Mouse (Mus musculus) liver, embryonic 14.5 days (tissue): ENCODE data around the gene Gm29609. TPM values are rescaled to one million over a fixed set of nuclear protein-coding genes. Genes with fewer than 3 reads are reported as not detected.

Experiments used
- ATAC-seq: fragments of 200-750 bp; cut with Nextera tagmentation; 2 replicates; pipeline ENCODE4 v1.8.0; 2017; ENCODE audit warnings: moderate number of reproducible peaks, mild to moderate bottlenecking, moderate library complexity; ENCODE audit not compliant: insufficient read depth
- DNase-seq, 3 experiments: peaks; one replicate each; pipeline ENCODE4 v3.0.0-alpha.2; 2012 to 2013; ENCODE audit warnings: low read depth in 3 of 3, low spot score in 3 of 3
- H3K27ac ChIP-seq: fragments of 300-500 bp; sonication (generic); 2 replicates; pipeline ENCODE4 v1.5.1; 2014; ENCODE audit warnings: moderate library complexity, mild to moderate bottlenecking, control low read depth, inconsistent platforms
- H3K27me3 ChIP-seq: fragments of 300-500 bp; sonication (generic); 2 replicates; pipeline ENCODE4 v1.6.1; 2014; ENCODE audit warnings: mild to moderate bottlenecking, low read length, moderate library complexity; ENCODE audit not compliant: control insufficient read depth, insufficient read depth
- H3K36me3 ChIP-seq: fragments of 300-500 bp; sonication (generic); replicated peaks from 2 replicates; pipeline ENCODE4 v1.6.1; 2014; ENCODE audit warnings: low read depth; ENCODE audit not compliant: control insufficient read depth, insufficient read depth
- H3K4me1 ChIP-seq, 2 experiments: fragments of 200-500 bp in 1 of 2; fragments of 300-500 bp in 1 of 2; sonication (generic) in 1 of 2; replicated peaks; 2 replicates each; pipeline ENCODE4 v1.6.1; 2012 to 2014; ENCODE audit warnings: antibody characterized with exemption in 1 of 2, inconsistent platforms in 1 of 2, low read length in 1 of 2; ENCODE audit not compliant: control insufficient read depth in 2 of 2, insufficient read depth in 2 of 2
- H3K4me2 ChIP-seq: fragments of 300-500 bp; sonication (generic); 2 replicates; pipeline ENCODE4 v1.6.1; 2014; ENCODE audit warnings: low read depth, mild to moderate bottlenecking, control low read depth, moderate library complexity
- H3K4me3 ChIP-seq, 2 experiments: fragments of 200-500 bp in 1 of 2; fragments of 300-500 bp in 1 of 2; sonication (generic) in 1 of 2; 2 replicates each; pipeline ENCODE4 v1.5.1; 2012 to 2014; ENCODE audit warnings: low read depth in 2 of 2, low read length in 2 of 2, mild to moderate bottlenecking in 2 of 2, control low read depth in 1 of 2, inconsistent platforms in 1 of 2, moderate library complexity in 1 of 2; ENCODE audit not compliant: insufficient read depth in 1 of 2
- H3K9ac ChIP-seq: fragments of 300-500 bp; sonication (generic); replicated peaks from 2 replicates; pipeline ENCODE4 v1.6.1; 2014; ENCODE audit warnings: mild to moderate bottlenecking, control low read depth, moderate library complexity
- H3K9me3 ChIP-seq: fragments of 300-500 bp; sonication (generic); 2 replicates; pipeline ENCODE4 v1.6.1; 2016; ENCODE audit warnings: low read length, mixed read lengths; ENCODE audit not compliant: control insufficient read depth
- CTCF ChIP-seq: IDR thresholded peaks from 2 replicates; pipeline ENCODE4 v1.5.1; 2016; ENCODE audit warnings: antibody characterized with exemption, low read depth, control low read depth
- EP300 ChIP-seq: IDR thresholded peaks from 2 replicates; pipeline ENCODE4 v1.6.1; 2016; ENCODE audit warnings: antibody characterized with exemption, low read depth
- WGBS: fragments of 180-500 bp; shearing (Covaris S2); extraction: QIAGEN DNeasy Blood & Tissue Kit; methylation state at CpG from one replicate; pipeline ENCODE4 v1.1.7; 2014; ENCODE audit not compliant: insufficient replicate concordance; 5-methylcytosine and 5-hydroxymethylcytosine counted together
- polyA plus RNA-seq, 2 experiments: library from polyadenylated mRNA; depleted of rRNA in 1 of 2; stranded (reverse) in 1 of 2; unstranded in 1 of 2; fragments of >200 nt; fragmentation: Nextera tagmentation in 1 of 2; extraction: Ambion mirVana in 1 of 2; gene quantifications; 2 replicates each; pipeline versions ENCODE4 v1.2.1 to v1.2.3; 2012 to 2014

Gene Gm29609
- polyA plus RNA-seq, 2 experiments = 0.77 to 0.90 TPM

GRCm38 (mm10) chr5:31095711-31096480 is 83.8 kb downstream of the Gm29609 start:
- Histone ChIP-seq H3K9me3 (no peaks in the 10 kb centered on the region), H3K4me1 (no peaks in the 10 kb centered on the region), H3K27ac (no peak overlapping the region), H3K27me3 (peaks cover 59% of the 10 kb centered on the region), H3K4me3 (no peak overlapping the region), H3K4me2 (peak overlapping the region; percentile 47), H3K9ac (no peak overlapping the region), H3K36me3 (no peaks in the 10 kb centered on the region)
- no peak for ATAC-seq
- 31% methylated on average over 11 of the region's 11 CpGs for WGBS
- TF ChIP-seq CTCF (0 out of 2 replicates have a peak, but pooled peaks have one; percentile 0), EP300 (no peak)
- DNase-seq = no peak

DNA sequence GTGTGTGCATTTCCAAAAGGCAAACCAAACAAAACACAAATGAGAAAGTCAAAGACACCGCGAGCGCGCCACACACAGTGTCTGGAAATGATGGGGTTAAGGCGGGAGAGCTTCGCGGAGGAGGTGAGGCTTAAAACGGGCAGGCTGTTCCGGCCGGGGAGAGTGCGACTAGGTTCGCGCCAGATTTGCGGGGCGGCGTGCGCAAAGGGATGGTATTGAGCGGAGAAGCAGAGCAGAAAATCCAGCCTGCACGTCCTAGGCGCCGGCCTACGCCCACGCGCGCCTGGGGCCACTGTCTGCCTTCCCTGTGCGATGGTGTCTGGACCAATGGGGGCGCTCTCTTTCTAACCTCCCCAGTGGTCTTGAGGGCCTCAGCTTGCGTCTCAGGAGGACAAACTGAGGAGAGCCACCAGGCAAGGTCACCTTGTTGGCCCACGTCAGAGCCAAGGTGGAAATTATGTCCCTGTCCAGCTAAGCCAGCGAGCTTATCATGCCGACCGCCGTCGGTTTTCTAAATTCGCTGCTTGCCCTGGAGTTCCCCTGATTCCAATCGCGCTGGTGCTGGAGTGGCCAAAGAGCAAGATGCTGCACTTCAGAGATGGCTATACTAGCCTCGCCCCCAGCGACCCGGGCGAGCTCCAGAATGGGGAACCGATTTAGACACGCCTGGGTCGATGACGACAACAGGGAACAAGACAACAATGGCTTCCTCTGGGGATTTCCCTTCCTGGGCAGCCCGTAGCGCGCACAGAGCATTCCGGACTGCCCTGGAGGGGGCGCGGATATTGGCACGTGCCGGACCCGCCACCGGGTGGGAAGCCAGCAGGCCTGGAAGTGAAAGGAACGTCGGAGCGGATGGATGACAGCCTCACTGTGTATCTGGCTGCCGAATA is 84.7 kb downstream of the Gm29609 start:
- ATAC-seq (0 out of 2 replicates have a peak, but pooled peaks have one; percentile 35), DNase-seq (peak in 1 of 3 experiments; percentile 37)
- peak overlapping the region; percentile 47 for H3K4me2 ChIP-seq
- H3K9ac ChIP-seq = no peak overlapping the region
- no peaks in the 10 kb centered on the region for H3K36me3 ChIP-seq
- peaks cover 67% of the 10 kb centered on the region for H3K27me3 ChIP-seq
- WGBS = under 1% methylated on average over 59 of the region's 59 CpGs
- H3K9me3 ChIP-seq = no peaks in the 10 kb centered on the region
- no peak for TF ChIP-seq EP300
- TF ChIP-seq CTCF = peak; percentile 9; the same call in 1 of the 2 replicates
- peak overlapping the region; percentile 0 to 21; a peak in 2 of 4 replicates for H3K4me3 ChIP-seq
- no peaks in the 10 kb centered on the region for H3K4me1 ChIP-seq
- H3K27ac ChIP-seq = no peak overlapping the region

Other genes with a start within 250 kb of the Gm29609 start
- gene Cgref1, start 234.3 kb downstream of the Gm29609 start, polyA plus RNA-seq (2012; rRNA removed) = 2.9 and 4.2 TPM in 2 replicates
- 5.1 and 5.4 TPM in 2 replicates for gene Cgref1, start 234.3 kb downstream of the Gm29609 start, polyA plus RNA-seq (2014; fragmentation: Nextera tagmentation; extraction: Ambion mirVana)
- gene Preb, start 219.6 kb downstream of the Gm29609 start, polyA plus RNA-seq (2012; rRNA removed) = 89.2 and 95.2 TPM in 2 replicates
- gene Preb, start 219.6 kb downstream of the Gm29609 start, polyA plus RNA-seq (2014; fragmentation: Nextera tagmentation; extraction: Ambion mirVana) = 53.8 and 59.6 TPM in 2 replicates
- 0.01 TPM in 2 replicates for gene Tcf23, start 211.2 kb downstream of the Gm29609 start, polyA plus RNA-seq (2012; rRNA removed)
- gene Tcf23, start 211.2 kb downstream of the Gm29609 start, polyA plus RNA-seq (2014; fragmentation: Nextera tagmentation; extraction: Ambion mirVana) = 0.09 TPM in 1 of 2 replicates, not detected in the other
- gene Atraid, start 131.6 kb downstream of the Gm29609 start, polyA plus RNA-seq (2012; rRNA removed) = 28.8 and 31.0 TPM in 2 replicates
- gene Atraid, start 131.6 kb downstream of the Gm29609 start, polyA plus RNA-seq (2014; fragmentation: Nextera tagmentation; extraction: Ambion mirVana) = 50.4 and 53.2 TPM in 2 replicates
- gene Slc5a6, start 131.0 kb downstream of the Gm29609 start, polyA plus RNA-seq (2012; rRNA removed) = 4.2 and 5.2 TPM in 2 replicates
- 2.2 and 2.3 TPM in 2 replicates for gene Slc5a6, start 131.0 kb downstream of the Gm29609 start, polyA plus RNA-seq (2014; fragmentation: Nextera tagmentation; extraction: Ambion mirVana)
- gene Cad, start 125.1 kb downstream of the Gm29609 start, polyA plus RNA-seq (2012; rRNA removed) = 18.2 and 20.4 TPM in 2 replicates
- 14.0 and 15.8 TPM in 2 replicates for gene Cad, start 125.1 kb downstream of the Gm29609 start, polyA plus RNA-seq (2014; fragmentation: Nextera tagmentation; extraction: Ambion mirVana)
- gene Dnajc5g, start 73.6 kb downstream of the Gm29609 start, polyA plus RNA-seq (2012; rRNA removed) = not detected in 2 replicates
- not detected in 2 replicates for gene Dnajc5g, start 73.6 kb downstream of the Gm29609 start, polyA plus RNA-seq (2014; fragmentation: Nextera tagmentation; extraction: Ambion mirVana)
- gene Slc30a3, start 71.7 kb downstream of the Gm29609 start, polyA plus RNA-seq (2012; rRNA removed) = 0.26 and 0.40 TPM in 2 replicates
- gene Slc30a3, start 71.7 kb downstream of the Gm29609 start, polyA plus RNA-seq (2014; fragmentation: Nextera tagmentation; extraction: Ambion mirVana) = 0.14 and 0.41 TPM in 2 replicates
- gene Trim54, start 63.2 kb downstream of the Gm29609 start, polyA plus RNA-seq (2012; rRNA removed) = not detected in 2 replicates
- not detected in 2 replicates for gene Trim54, start 63.2 kb downstream of the Gm29609 start, polyA plus RNA-seq (2014; fragmentation: Nextera tagmentation; extraction: Ambion mirVana)
- gene Ucn, start 41.1 kb downstream of the Gm29609 start, polyA plus RNA-seq (2012; rRNA removed) = not detected in 2 replicates
- gene Ucn, start 41.1 kb downstream of the Gm29609 start, polyA plus RNA-seq (2014; fragmentation: Nextera tagmentation; extraction: Ambion mirVana) = not detected in 2 replicates
- 16.9 and 18.9 TPM in 2 replicates for gene Mpv17, start 25.7 kb downstream of the Gm29609 start, polyA plus RNA-seq (2012; rRNA removed)
- 14.2 and 16.0 TPM in 2 replicates for gene Mpv17, start 25.7 kb downstream of the Gm29609 start, polyA plus RNA-seq (2014; fragmentation: Nextera tagmentation; extraction: Ambion mirVana)
- 31.2 and 31.3 TPM in 2 replicates for gene Gtf3c2, start 233 bp upstream of the Gm29609 start, polyA plus RNA-seq (2012; rRNA removed)
- gene Gtf3c2, start 233 bp upstream of the Gm29609 start, polyA plus RNA-seq (2014; fragmentation: Nextera tagmentation; extraction: Ambion mirVana) = 22.8 and 25.3 TPM in 2 replicates
- 20.7 and 23.7 TPM in 2 replicates for gene Snx17, start 13.3 kb upstream of the Gm29609 start, polyA plus RNA-seq (2012; rRNA removed)
- gene Snx17, start 13.3 kb upstream of the Gm29609 start, polyA plus RNA-seq (2014; fragmentation: Nextera tagmentation; extraction: Ambion mirVana) = 36.4 and 37.6 TPM in 2 replicates
- gene Eif2b4, start 13.5 kb upstream of the Gm29609 start, polyA plus RNA-seq (2012; rRNA removed) = 20.9 and 29.9 TPM in 2 replicates
- gene Eif2b4, start 13.5 kb upstream of the Gm29609 start, polyA plus RNA-seq (2014; fragmentation: Nextera tagmentation; extraction: Ambion mirVana) = 43.6 and 46.1 TPM in 2 replicates
- 8.5 and 8.8 TPM in 2 replicates for gene Zfp513, start 22.4 kb upstream of the Gm29609 start, polyA plus RNA-seq (2012; rRNA removed)
- gene Zfp513, start 22.4 kb upstream of the Gm29609 start, polyA plus RNA-seq (2014; fragmentation: Nextera tagmentation; extraction: Ambion mirVana) = 0.80 and 1.2 TPM in 2 replicates
- gene Ppm1g, start 40.8 kb upstream of the Gm29609 start, polyA plus RNA-seq (2012; rRNA removed) = 76.0 and 115 TPM in 2 replicates
- 98.9 and 113 TPM in 2 replicates for gene Ppm1g, start 40.8 kb upstream of the Gm29609 start, polyA plus RNA-seq (2014; fragmentation: Nextera tagmentation; extraction: Ambion mirVana)
- gene Nrbp1, start 61.0 kb upstream of the Gm29609 start, polyA plus RNA-seq (2012; rRNA removed) = 27.9 and 30.8 TPM in 2 replicates
- gene Nrbp1, start 61.0 kb upstream of the Gm29609 start, polyA plus RNA-seq (2014; fragmentation: Nextera tagmentation; extraction: Ambion mirVana) = 39.4 and 43.4 TPM in 2 replicates
- gene Gm9970, start 61.3 kb upstream of the Gm29609 start, polyA plus RNA-seq (2012; rRNA removed) = 0.07 TPM in 1 of 2 replicates, not detected in the other
- gene Gm9970, start 61.3 kb upstream of the Gm29609 start, polyA plus RNA-seq (2014; fragmentation: Nextera tagmentation; extraction: Ambion mirVana) = 0.19 TPM in 1 of 2 replicates, not detected in the other
- gene Krtcap3, start 71.8 kb upstream of the Gm29609 start, polyA plus RNA-seq (2012; rRNA removed) = 5.3 and 6.8 TPM in 2 replicates
- 3.5 and 3.9 TPM in 2 replicates for gene Krtcap3, start 71.8 kb upstream of the Gm29609 start, polyA plus RNA-seq (2014; fragmentation: Nextera tagmentation; extraction: Ambion mirVana)
- gene Ift172, start 111.2 kb upstream of the Gm29609 start, polyA plus RNA-seq (2012; rRNA removed) = 3.6 and 3.7 TPM in 2 replicates
- gene Ift172, start 111.2 kb upstream of the Gm29609 start, polyA plus RNA-seq (2014; fragmentation: Nextera tagmentation; extraction: Ambion mirVana) = 3.1 and 3.3 TPM in 2 replicates
- 4.7 and 5.6 TPM in 2 replicates for gene Fndc4, start 116.2 kb upstream of the Gm29609 start, polyA plus RNA-seq (2012; rRNA removed)
- gene Fndc4, start 116.2 kb upstream of the Gm29609 start, polyA plus RNA-seq (2014; fragmentation: Nextera tagmentation; extraction: Ambion mirVana) = 3.3 and 3.7 TPM in 2 replicates
- gene Gckr, start 117.5 kb upstream of the Gm29609 start, polyA plus RNA-seq (2012; rRNA removed) = 16.3 and 16.4 TPM in 2 replicates
- gene Gckr, start 117.5 kb upstream of the Gm29609 start, polyA plus RNA-seq (2014; fragmentation: Nextera tagmentation; extraction: Ambion mirVana) = 13.3 and 16.0 TPM in 2 replicates